Mouse (Mus musculus): ENCODE measurements around the gene Rarb.

Rarb gene

GRCm38 (mm10) chr14:16434396-16435171 lies 384.4 kb downstream of the Rarb start:
- DNase-seq (ENCODE audit: low spot score): peak; percentile 59

- peak; percentile 39 for DNase-seq (ENCODE audit: low spot score)
Observed at GRCm38 (mm10) chr14:16433206-16433605, 385.8 kb downstream of the Rarb start.

GRCm38 (mm10) chr14:16432550-16432949 lies 386.4 kb downstream of the Rarb start:
- DNase-seq (ENCODE audit: low spot score): no peak

- no peak for DNase-seq (ENCODE audit: low spot score)
Observed at GRCm38 (mm10) chr14:16431941-16432499, 386.9 kb downstream of the Rarb start.

GRCm38 (mm10) chr14:16427569-16427968 lies 391.4 kb downstream of the Rarb start:
- DNase-seq (ENCODE audit: low spot score): no peak

GRCm38 (mm10) chr14:16414163-16414562 lies 404.8 kb downstream of the Rarb start:
- DNase-seq (ENCODE audit: low spot score): no peak

GRCm38 (mm10) chr14:16405187-16405586 lies 413.8 kb downstream of the Rarb start:
- DNase-seq (ENCODE audit: low spot score): no peak

GRCm38 (mm10) chr14:16384783-16385182 lies 434.2 kb downstream of the Rarb start:
- DNase-seq (ENCODE audit: low spot score): no peak

Data from adipocyte (in vitro differentiated cells).